Mouse (Mus musculus): Measurements from ENCODE around the gene Gm20908. TPM values are rescaled to one million over a fixed set of nuclear protein-coding genes. Genes with fewer than 3 reads are reported as not detected.
"Not testable (repeated sequence)": the region's sequence is repeated elsewhere in the genome, so short reads cannot be mapped to it uniquely, and the experiment has no call there.

Gene Gm20908
- not detected in 2 replicates for total RNA-seq (2015)
- total RNA-seq (2017) = not detected in 2 replicates

DNA sequence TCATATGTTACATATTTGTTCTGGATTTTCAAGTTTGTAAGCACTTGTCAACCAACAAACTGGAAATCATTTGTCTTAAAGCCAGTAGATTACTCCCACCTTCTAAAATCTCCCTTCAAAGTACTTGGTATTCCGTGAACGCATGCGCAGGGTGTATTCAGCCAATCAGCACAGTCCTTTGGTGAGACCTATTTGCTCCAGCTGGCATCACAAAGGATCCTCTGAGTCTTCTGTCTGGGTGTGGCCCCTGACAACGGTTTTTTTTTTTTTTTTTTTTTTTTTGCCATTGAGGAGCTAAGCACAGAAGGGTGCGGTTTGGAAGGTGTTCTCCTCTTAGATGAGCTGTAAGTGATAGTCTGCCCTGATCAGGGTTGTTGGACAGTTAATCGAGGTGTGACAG lies at the start of gene Gm20908:
Gene Gm20908 (plus strand): TSS at position 301 of the 400 bp plus-strand sequence.
- ATAC-seq (ENCODE audit: poor library complexity, severe bottlenecking) = not testable (repeated sequence)
